Mouse (Mus musculus) heart, postnatal 4 days (tissue): ENCODE measurements around the gene Med13l. TPM values are rescaled to one million over a fixed set of nuclear protein-coding genes. Genes with fewer than 3 reads are reported as not detected.
A peak's percentile ranks its signal among the peaks of the same experiment; 100 is the strongest.

Experiments
- DNase-seq: peaks from one replicate; pipeline ENCODE4 v3.0.0; 2021
- total RNA-seq, 2 experiments: library from RNA; stranded (reverse); gene quantifications; 2 replicates each; pipeline ENCODE4 v1.2.3; 2021

The Med13l gene
- total RNA-seq, 2 experiments from 2014 or later, result 38.5 to 40.9 TPM

DNA sequence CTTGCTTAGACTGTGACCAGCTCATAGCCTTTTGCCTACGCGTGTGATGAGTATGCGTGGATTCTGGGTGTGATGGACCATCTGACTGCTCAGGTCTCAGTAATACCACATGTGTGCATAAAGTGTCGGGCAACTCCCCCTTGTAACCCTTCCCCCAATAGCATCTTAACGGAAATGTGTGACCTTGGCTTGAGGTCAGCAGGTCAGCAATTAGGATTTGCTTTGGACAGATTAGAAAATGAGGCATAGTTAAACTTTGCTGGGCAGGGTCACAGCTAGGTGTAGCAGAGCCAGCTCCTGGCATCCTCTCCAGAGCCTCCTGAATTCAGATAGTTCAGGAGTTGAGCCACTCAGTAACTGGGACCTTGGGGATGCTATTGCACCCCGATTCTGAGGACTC is 1.6 kb upstream of the Med13l start:
- no peak for DNase-seq

DNA sequence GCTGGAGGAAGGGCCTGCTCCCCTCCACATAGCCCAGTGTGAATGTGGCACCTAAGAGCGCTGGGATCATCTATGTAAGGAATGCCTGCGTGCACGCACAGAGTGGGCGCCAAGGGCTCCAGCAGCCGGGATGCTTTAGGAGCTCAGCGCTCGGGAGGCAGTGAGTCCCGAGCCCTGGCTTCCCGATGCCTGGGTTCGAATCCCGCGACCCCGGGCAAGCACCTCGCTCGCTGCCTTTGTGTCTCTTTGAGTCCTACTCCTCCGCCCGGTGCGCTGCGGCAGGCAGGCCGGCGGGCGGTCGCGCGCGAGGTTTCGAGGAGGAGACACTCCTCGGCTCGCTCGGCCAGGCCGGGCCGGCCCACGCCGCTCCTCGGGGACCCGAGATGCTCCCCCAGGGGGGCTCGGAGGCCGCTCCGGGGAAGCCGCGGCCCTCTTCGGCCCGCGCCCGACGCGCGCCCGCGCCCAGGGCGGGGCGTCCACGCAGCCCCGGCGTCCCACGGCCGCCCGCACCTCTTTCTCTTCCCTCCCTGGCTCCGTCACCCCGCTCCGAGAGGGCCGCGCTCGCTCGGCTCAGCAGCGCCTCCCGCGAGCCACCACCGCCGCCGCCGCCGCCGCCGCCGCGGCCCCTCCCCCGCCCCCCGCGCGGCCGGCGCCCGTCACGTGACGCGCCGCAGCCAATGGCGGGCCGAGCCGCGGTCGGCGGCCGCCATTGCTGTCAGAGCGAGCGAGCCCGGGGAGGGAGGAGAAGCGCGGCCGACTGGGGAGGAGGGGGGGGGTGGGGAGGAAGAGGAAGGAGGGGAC is 695 bp upstream of the Med13l start:
- peak; percentile 89 for DNase-seq

DNA sequence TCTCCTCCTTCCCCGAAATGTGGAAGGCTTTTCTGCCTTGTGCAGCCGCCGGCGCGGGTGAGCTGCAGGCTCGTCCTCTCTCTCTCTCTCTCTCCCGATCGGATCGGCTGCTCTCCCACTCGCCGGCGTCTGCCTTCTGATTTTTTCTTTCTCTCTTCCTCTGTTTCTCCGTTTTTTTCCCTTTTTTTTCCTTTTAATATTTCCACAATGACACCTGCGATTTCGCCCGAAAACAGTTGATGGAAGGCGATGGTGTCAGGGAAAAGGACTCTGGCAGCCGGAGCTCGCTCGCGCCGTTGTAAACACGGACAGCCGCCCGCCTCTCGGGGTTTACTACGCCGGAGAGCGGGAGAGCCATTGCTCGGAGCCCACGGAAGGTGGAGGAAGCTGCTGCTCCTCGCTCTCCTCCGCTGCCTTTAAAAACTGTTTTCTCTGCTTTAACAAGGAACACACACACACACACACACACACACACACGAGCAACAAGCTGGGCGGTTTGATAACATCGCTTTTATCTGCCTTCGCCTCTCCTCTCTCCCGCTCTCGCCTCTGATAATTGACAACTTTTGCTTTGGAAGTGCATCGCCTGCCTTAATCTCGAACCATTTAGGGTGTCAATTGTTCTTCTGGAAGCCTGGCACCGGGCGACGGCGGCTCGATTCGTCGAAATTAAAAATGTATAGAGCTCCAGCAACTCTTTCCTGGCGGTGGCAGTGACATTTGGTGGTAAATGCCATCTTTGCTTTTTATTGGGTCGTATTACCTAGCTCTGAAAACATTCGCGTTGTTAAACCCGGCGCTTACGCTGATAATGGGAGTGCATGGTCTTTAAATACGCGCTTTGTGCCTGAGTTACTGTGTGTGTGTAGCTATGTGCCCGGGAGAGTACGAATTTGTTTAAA is 858 bp downstream of the Med13l start:
- peak; percentile 57 for DNase-seq

GRCm38 (mm10) chr5:118562206-118562605 is 1.7 kb downstream of the Med13l start:
- DNase-seq, result no peak

DNA sequence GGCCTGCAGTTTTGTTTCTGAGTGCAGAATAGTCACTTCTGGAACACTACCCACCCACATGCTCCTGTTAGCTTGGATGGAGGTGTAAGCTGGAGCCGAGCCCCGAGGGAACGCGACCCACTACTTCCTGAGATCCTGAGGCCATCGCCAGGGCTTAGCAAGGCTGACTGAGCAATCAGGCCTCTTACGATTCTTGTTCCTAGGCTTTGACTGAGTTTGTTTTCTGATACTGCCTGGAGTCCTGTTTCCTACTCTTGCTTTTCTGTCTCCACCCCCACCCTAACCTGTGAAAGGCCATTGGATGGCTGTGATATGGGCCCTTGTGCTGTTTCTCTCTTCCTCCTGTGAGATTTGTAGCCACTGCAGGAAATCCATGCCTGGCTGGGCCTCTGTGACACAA is 3.1 kb downstream of the Med13l start:
- no peak for DNase-seq

DNA sequence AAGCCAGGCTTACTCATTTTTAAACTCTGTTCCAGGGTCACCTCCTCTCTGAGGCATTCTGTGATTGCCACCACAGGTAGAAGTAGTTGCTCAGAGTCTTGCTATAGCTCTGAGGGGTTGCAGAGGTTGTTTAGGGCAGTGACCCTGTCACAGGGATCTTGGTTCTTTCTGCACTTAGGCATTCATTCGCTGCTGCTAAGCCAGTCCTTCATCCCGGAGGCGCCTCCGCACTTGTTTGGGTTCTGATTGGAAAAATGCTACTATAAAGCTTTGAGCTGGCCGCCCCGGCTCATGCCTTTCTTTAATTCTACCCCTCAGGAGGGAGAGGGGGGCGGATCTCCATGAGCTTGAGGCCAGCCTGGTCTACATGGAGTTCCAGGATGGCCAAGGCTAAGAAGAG is 6.9 kb downstream of the Med13l start:
- DNase-seq, result no peak

DNA sequence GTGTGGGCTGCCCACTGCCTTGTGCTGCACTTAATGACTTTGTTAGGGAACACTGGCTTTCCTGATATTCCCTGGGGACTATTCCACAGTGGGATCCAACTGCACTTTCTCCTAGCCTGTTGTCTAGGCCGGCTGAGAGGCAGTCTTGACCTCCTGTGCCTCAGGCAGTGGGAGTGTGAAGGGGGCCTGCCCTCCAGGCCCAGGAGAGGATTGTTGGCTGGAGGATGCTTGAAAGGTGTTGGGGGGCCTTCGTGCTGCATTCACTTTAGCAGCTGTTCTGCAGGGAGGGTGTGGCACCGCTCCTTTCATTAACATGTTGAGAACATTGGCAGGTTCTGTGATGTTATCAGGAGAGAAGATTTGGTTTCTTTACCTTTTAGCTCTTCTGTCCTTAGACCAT is 8.5 kb downstream of the Med13l start:
- no peak for DNase-seq

- DNase-seq, result no peak
Observed at GRCm38 (mm10) chr5:118569606-118570580, 9.4 kb downstream of the Med13l start.

- no peak for DNase-seq
Observed at GRCm38 (mm10) chr5:118571504-118571903, 11.0 kb downstream of the Med13l start.

GRCm38 (mm10) chr5:118574236-118574635 is 13.8 kb downstream of the Med13l start:
- no peak for DNase-seq

- DNase-seq, result no peak
Observed at GRCm38 (mm10) chr5:118574997-118575396, 14.5 kb downstream of the Med13l start.

GRCm38 (mm10) chr5:118575909-118576308 is 15.4 kb downstream of the Med13l start:
- DNase-seq, result no peak

- DNase-seq, result no peak
Observed at GRCm38 (mm10) chr5:118576731-118577130, 16.3 kb downstream of the Med13l start.

- DNase-seq, result no peak
Observed at GRCm38 (mm10) chr5:118585355-118585754, 24.9 kb downstream of the Med13l start.

GRCm38 (mm10) chr5:118586560-118586959 is 26.1 kb downstream of the Med13l start:
- DNase-seq, result no peak

- no peak for DNase-seq
Observed at GRCm38 (mm10) chr5:118588381-118588925, 28.0 kb downstream of the Med13l start.

- DNase-seq, result no peak
Observed at GRCm38 (mm10) chr5:118589186-118589892, 28.9 kb downstream of the Med13l start.

GRCm38 (mm10) chr5:118590868-118591267 is 30.4 kb downstream of the Med13l start:
- DNase-seq, result no peak

- no peak for DNase-seq
Observed at GRCm38 (mm10) chr5:118591826-118592499, 31.5 kb downstream of the Med13l start.

DNA sequence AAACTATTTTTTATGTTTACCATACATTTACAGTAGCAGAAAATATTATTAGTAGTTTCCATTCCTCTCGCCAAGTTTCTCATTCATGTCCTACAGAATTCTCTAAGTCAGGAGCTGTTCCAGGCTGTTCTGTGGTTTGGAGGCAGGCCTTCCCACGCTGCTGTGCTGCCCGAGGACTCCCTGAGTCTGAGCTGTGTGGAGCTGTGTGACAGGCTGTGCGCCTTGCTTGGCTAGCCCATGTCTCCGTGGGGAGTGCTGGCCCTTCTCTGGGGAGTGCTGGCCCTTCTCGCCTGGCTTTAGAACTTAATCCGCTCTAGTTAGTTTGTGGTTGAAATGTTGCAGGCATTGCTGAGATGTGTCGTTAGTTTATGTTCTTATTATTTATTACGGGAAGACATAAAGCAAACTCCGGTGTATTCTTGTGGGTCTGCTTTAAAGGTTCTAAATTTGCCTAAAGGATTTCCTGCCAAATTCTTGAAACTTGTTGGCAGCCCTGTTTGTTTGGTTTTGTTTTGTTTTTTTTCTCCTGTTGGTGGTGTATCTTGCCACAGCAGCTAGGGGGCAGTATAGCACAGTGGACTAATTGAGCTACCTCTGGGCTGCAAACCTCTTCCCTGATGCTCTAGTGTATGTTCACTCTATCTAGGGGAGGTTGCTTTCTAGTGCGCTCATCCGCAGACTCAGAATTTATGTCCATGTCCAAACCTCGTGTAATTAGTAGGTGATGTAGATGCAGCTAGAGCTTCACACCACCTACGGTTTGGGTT is 34.2 kb downstream of the Med13l start:
- peak; percentile 70 for DNase-seq
